Mouse (Mus musculus): ENCODE results near the gene Zdhhc14. TPM values are rescaled to one million over a fixed set of nuclear protein-coding genes. Genes with fewer than 3 reads are reported as not detected.
A peak's percentile ranks its signal among the peaks of the same experiment; 100 is the strongest.

Zdhhc14 gene
- total and polyA plus RNA-seq, 3 experiments, result 1.1 to 21.4 (median 7.3) TPM

DNA sequence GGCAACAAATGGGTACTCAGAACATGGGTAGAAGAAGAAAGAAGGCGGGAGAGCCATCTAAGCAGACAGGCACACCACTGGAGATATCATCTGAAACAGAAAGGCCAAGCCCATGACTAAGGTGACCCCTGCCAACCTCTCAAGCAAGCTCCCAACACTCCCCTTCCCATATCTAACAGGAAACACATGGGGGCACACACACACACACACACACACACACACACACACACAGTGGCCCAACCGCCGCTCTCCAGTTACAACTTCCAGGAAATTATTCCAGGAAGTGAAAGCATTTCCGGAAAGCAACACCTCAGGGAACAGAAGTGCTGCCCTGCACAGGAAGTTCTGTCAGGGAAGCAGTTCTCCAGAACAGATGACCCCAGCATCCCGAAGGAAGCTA lies 301.9 kb downstream of the Zdhhc14 start:
- DNase-seq (ENCODE audit: low spot score) (no peak), ATAC-seq (ENCODE audit: extremely low read depth, insufficient number of reproducible peaks, low FRiP score, poor library complexity, severe bottlenecking) (0 out of 2 replicates have a peak, but pooled peaks have one; percentile 10)
- Histone ChIP-seq H3K27me3 (ENCODE audit: insufficient read depth, low read length) (peaks cover 2% of the 10 kb centered on the region; the same call in 1 of the 2 replicates), H3K36me3 (replicated peaks) (no peaks in the 10 kb centered on the region), H3K4me3 (ENCODE audit: low read depth, low read length) (no peak overlapping the region), H3K9me3 (replicated peaks) (no peaks in the 10 kb centered on the region), H3K4me1 (ENCODE audit: insufficient read depth, low read depth, low read length) (peaks cover 57% of the 10 kb centered on the region)
- TF ChIP-seq GATA1 (IDR thresholded peaks at IDR 0.05; ENCODE audit: borderline replicate concordance, low read length) (no peak), CTCF (IDR thresholded peaks at IDR 0.05; ENCODE audit: low read depth, low read length) (no peak), TAL1 (conservative IDR thresholded peaks at IDR 0.05; ENCODE audit: low read depth, low read length) (no peak), GATA2 (IDR thresholded peaks at IDR 0.05; ENCODE audit: borderline replicate concordance, low read depth, low read length) (no peak), POLR2AphosphoS5 (IDR thresholded peaks at IDR 0.05; ENCODE audit: insufficient replicate concordance, low read depth, low read length) (no peak)

DNA sequence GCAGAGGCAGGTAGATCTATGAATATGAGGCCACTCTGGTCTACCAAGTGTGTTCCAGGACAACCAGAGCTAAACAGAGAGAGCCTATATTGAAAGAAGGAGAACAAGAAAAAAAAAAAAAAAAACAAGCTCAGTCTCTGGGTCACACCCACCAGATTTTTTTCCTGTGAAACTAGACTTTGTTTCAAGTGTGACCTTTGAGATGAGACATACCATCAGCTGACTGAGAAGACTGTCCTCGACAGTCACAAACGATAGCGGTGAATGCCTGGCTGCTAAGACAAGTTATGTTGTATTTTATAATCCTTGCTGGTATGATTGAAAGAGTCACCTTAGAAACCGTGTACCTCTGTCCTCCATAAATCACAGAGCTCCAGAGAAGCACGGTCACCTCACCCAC lies 303.0 kb downstream of the Zdhhc14 start:
- ATAC-seq (ENCODE audit: extremely low read depth, insufficient number of reproducible peaks, low FRiP score, poor library complexity, severe bottlenecking) (no peak), DNase-seq (ENCODE audit: low spot score) (no peak)
- no peak overlapping the region for H3K4me3 ChIP-seq (ENCODE audit: low read depth, low read length)
- H3K27me3 ChIP-seq (ENCODE audit: insufficient read depth, low read length), result peaks cover 2% of the 10 kb centered on the region; the same call in 1 of the 2 replicates
- peaks cover 67% of the 10 kb centered on the region for H3K4me1 ChIP-seq (ENCODE audit: insufficient read depth, low read depth, low read length)
- H3K36me3 ChIP-seq (replicated peaks), result peaks cover 2% of the 10 kb centered on the region
- no peaks in the 10 kb centered on the region for H3K9me3 ChIP-seq (replicated peaks)
- TF ChIP-seq CTCF (IDR thresholded peaks at IDR 0.05; ENCODE audit: low read depth, low read length) (no peak), GATA2 (IDR thresholded peaks at IDR 0.05; ENCODE audit: borderline replicate concordance, low read depth, low read length) (no peak), POLR2AphosphoS5 (IDR thresholded peaks at IDR 0.05; ENCODE audit: insufficient replicate concordance, low read depth, low read length) (no peak), TAL1 (conservative IDR thresholded peaks at IDR 0.05; ENCODE audit: low read depth, low read length) (no peak), GATA1 (IDR thresholded peaks at IDR 0.05; ENCODE audit: borderline replicate concordance, low read length) (no peak)

DNA sequence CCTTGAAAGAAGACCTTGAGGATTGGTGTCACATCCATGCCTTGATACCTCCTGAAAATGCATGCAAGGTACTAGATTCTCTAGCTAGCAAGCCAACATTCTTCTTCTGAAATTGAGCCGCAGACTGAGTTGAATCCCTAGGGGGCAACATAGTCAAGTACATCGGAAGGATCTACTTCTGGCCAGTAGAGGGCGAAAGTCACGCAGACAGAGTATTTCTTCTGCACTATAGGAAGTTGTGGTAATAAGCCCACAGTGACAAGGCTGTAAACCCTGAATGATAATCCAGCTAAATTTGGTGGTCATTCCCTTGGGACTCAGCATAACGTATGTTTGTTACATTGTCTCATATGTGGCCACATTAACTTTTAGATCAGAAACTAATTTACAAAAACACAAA lies 303.5 kb downstream of the Zdhhc14 start:
- Histone ChIP-seq H3K4me3 (ENCODE audit: low read depth, low read length) (no peak overlapping the region), H3K27me3 (ENCODE audit: insufficient read depth, low read length) (no peaks in the 10 kb centered on the region; the same call in 1 of the 2 replicates), H3K9me3 (replicated peaks) (no peaks in the 10 kb centered on the region), H3K36me3 (replicated peaks) (peaks cover 4% of the 10 kb centered on the region), H3K4me1 (ENCODE audit: insufficient read depth, low read depth, low read length) (peaks cover 73% of the 10 kb centered on the region)
- no peak for TF ChIP-seq GATA1 (IDR thresholded peaks at IDR 0.05; ENCODE audit: borderline replicate concordance, low read length)
- peak; percentile 83 for TF ChIP-seq CTCF (IDR thresholded peaks at IDR 0.05; ENCODE audit: low read depth, low read length)
- no peak for TF ChIP-seq GATA2 (IDR thresholded peaks at IDR 0.05; ENCODE audit: borderline replicate concordance, low read depth, low read length)
- DNase-seq (ENCODE audit: low spot score) (peak; percentile 21), ATAC-seq (ENCODE audit: extremely low read depth, insufficient number of reproducible peaks, low FRiP score, poor library complexity, severe bottlenecking) (no peak; the same call in 1 of the 2 replicates)

DNA sequence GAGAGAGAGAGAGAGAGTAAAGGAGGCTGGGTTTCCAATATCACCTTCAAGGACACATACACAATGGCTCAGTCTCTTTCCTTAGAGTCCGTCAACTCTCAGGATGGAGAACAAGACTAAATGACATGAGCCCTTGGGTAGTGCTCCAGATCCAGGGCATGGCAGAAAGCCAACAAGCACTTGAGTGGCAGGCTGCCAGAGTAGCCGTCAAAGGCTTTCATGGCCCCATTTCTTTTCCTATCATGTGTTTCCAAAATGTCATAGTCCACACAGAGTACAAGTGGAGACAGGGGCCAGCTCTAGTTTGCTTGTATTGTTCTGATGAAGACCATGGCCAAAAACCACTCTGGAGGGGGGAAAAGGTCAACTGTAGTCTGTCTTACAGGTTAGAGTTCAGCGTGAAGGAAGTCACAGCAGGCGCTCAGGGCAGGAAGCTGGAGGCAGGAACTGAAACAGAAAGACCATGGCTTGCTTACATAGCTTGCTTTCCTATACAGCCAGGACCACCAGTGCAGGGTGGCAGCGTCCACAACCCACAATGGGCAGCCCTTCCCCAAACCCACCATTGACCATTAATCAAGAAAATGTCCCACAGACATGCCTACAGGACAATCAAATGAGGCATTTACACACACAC lies 304.9 kb downstream of the Zdhhc14 start:
- H3K9me3 ChIP-seq (replicated peaks), result no peaks in the 10 kb centered on the region
- TF ChIP-seq POLR2AphosphoS5 (IDR thresholded peaks at IDR 0.05; ENCODE audit: insufficient replicate concordance, low read depth, low read length) (no peak), TAL1 (conservative IDR thresholded peaks at IDR 0.05; ENCODE audit: low read depth, low read length) (no peak), GATA1 (IDR thresholded peaks at IDR 0.05; ENCODE audit: borderline replicate concordance, low read length) (no peak), CTCF (IDR thresholded peaks at IDR 0.05; ENCODE audit: low read depth, low read length) (no peak), GATA2 (IDR thresholded peaks at IDR 0.05; ENCODE audit: borderline replicate concordance, low read depth, low read length) (no peak)
- DNase-seq (ENCODE audit: low spot score) (no peak), ATAC-seq (ENCODE audit: extremely low read depth, insufficient number of reproducible peaks, low FRiP score, poor library complexity, severe bottlenecking) (no peak)
- no peak overlapping the region for H3K4me3 ChIP-seq (ENCODE audit: low read depth, low read length)
- peaks cover 16% of the 10 kb centered on the region for H3K36me3 ChIP-seq (replicated peaks)
- H3K4me1 ChIP-seq (ENCODE audit: insufficient read depth, low read depth, low read length), result peaks cover 85% of the 10 kb centered on the region
- no peaks in the 10 kb centered on the region for H3K27me3 ChIP-seq (ENCODE audit: insufficient read depth, low read length)

DNA sequence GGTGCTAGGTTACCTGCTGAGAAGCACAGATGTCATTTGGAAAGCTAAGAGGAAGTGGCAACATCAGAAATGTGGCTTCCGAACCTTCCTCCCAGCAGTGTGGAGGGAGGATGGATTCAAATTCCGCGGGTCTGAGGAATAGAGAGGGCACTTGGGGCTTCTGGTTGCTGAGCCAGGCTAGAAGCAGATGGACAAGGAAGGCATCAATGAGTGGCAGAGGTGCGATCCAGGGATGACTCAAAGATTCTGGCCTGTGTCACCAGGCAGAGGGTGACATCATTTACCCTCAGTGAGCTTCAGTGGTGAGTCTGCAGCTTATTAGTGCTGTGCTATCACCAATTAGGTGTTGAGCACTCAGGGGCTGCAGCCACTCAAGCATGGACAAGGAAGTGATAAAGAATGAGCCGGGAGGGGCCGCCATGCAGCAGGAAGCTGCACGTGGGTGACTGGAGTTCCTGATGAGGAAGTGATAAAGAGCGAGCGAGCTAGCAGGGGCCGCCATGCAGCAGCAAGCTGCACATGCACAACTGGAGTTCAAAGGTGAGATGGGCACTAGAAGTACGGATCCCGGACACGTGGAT lies 306.0 kb downstream of the Zdhhc14 start:
- peak; percentile 82 for ATAC-seq (ENCODE audit: extremely low read depth, insufficient number of reproducible peaks, low FRiP score, poor library complexity, severe bottlenecking)
- Histone ChIP-seq H3K27me3 (ENCODE audit: insufficient read depth, low read length) (no peaks in the 10 kb centered on the region), H3K36me3 (replicated peaks) (peaks cover 26% of the 10 kb centered on the region), H3K4me3 (ENCODE audit: low read depth, low read length) (peak overlapping the region; percentile 56; the same call in 1 of the 2 replicates), H3K4me1 (ENCODE audit: insufficient read depth, low read depth, low read length) (peaks cover 84% of the 10 kb centered on the region), H3K9me3 (replicated peaks) (no peaks in the 10 kb centered on the region)
- no peak for TF ChIP-seq TAL1 (conservative IDR thresholded peaks at IDR 0.05; ENCODE audit: low read depth, low read length)
- TF ChIP-seq CTCF (IDR thresholded peaks at IDR 0.05; ENCODE audit: low read depth, low read length), result no peak
- TF ChIP-seq GATA1 (IDR thresholded peaks at IDR 0.05; ENCODE audit: borderline replicate concordance, low read length), result no peak
- TF ChIP-seq POLR2AphosphoS5 (IDR thresholded peaks at IDR 0.05; ENCODE audit: insufficient replicate concordance, low read depth, low read length), result no peak
- no peak for TF ChIP-seq GATA2 (IDR thresholded peaks at IDR 0.05; ENCODE audit: borderline replicate concordance, low read depth, low read length)
- peak; percentile 43 for DNase-seq (ENCODE audit: low spot score)

DNA sequence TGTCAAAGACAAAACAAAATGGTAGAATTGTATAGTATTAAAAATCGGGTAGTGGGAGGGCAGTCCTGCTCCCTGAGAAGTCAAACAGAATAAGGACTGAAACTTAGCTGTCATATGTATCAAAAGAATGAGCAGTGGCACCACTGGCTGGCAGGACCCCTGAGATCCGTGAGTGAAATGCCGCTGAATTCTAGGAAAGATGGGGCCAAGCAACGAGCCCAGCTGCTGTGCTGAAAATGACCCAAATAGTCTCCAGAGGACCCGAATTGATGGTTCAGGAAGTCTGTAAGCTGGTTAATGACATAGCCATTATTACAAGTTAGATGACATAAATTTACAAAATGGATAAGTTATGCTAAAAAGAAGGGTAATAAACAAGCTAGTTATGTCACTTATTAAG lies 306.5 kb downstream of the Zdhhc14 start:
- peak overlapping the region; percentile 56 for H3K4me3 ChIP-seq (ENCODE audit: low read depth, low read length)
- peaks cover 30% of the 10 kb centered on the region for H3K36me3 ChIP-seq (replicated peaks)
- ATAC-seq (ENCODE audit: extremely low read depth, insufficient number of reproducible peaks, low FRiP score, poor library complexity, severe bottlenecking) (no peak), DNase-seq (ENCODE audit: low spot score) (no peak)
- no peaks in the 10 kb centered on the region for H3K9me3 ChIP-seq (replicated peaks)
- TF ChIP-seq POLR2AphosphoS5 (IDR thresholded peaks at IDR 0.05; ENCODE audit: insufficient replicate concordance, low read depth, low read length) (no peak), GATA2 (IDR thresholded peaks at IDR 0.05; ENCODE audit: borderline replicate concordance, low read depth, low read length) (no peak), TAL1 (conservative IDR thresholded peaks at IDR 0.05; ENCODE audit: low read depth, low read length) (no peak), CTCF (IDR thresholded peaks at IDR 0.05; ENCODE audit: low read depth, low read length) (no peak), GATA1 (IDR thresholded peaks at IDR 0.05; ENCODE audit: borderline replicate concordance, low read length) (no peak)
- H3K27me3 ChIP-seq (ENCODE audit: insufficient read depth, low read length), result no peaks in the 10 kb centered on the region
- H3K4me1 ChIP-seq (ENCODE audit: insufficient read depth, low read depth, low read length), result peaks cover 84% of the 10 kb centered on the region

Data from G1E (cell line).